Mouse (Mus musculus) naive thymus-derived CD4-positive, alpha-beta T cell, adult 2 months (primary cell): ENCODE measurements around the gene Urad.

Source experiments
- DNase-seq: peaks from one replicate; pipeline ENCODE4 v3.0.0-alpha.2; 2011; ENCODE audit warnings: low read depth

The Urad gene

DNA sequence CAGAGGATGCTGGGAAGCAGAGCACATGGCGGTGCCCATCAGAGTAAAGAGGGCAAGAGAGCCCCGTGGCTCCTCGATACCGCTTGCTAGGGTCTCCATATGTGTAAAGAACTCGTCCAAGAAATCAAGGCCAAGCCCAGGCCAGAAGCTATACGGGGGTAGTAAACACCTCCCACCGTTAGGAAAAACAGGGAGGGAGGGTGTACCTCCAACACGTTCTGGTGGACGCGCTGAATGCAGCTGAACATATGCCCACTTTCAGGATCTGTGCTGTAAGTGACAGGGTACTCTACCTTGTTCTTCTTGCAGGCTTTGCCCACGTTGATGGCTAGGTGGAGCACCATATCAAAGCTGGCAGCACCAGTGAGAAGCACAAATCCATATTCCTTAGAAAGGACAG is 3.7 kb upstream of the Urad start:
- DNase-seq = no peak

DNA sequence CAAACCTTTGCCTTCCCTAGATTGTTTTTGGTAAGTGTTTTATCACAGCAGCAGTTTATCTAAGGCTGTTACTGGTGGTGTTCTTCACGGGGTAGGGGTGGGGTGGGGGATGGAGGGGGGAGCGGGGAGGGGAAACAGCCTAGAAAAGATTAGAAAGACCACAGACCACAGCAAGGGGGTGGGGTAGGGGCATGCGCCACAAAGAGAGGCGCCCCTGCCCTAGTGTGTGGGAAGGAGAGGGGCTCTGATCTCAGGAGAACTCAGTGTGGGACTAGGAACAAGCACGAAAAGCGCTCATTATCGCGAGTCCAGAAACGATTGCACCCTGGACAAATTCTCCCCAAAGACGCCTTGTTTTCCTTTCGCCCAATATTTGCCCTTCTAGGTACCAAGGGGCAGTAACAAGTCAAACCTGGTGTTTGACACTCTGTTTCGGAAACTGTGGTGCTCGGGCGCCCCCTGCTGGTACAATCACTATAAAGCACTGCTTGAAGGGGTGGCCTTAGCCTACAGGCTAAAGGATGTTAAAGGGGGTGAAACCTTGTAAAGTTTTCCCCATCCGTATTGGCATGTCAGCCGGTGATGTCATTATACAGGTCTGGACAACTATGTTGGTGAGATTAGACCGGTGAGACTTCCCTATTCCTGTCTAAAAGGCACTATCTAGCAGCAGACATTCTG is 1.1 kb upstream of the Urad start:
- peak; percentile 94 for DNase-seq

DNA sequence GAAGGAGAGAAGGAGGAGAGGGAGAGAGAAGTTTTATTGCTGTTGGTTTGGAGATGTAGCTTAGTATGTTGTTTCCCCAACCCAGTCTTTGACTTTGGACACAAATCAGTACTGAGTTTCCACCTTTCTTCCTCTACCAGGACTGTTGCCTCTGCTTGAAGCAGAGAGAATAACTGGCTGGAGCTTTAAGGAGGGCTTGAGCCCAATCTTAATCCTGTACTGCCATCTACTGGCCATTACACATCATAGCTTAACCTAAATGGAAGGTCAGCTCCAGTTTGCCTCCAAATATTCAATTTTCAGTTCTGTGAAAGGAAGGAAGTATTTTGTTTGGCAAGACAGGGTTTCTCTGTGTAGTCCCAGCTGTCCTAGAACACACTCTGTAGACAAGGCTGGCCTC is 2.6 kb downstream of the Urad start:
- DNase-seq = peak; percentile 85

DNA sequence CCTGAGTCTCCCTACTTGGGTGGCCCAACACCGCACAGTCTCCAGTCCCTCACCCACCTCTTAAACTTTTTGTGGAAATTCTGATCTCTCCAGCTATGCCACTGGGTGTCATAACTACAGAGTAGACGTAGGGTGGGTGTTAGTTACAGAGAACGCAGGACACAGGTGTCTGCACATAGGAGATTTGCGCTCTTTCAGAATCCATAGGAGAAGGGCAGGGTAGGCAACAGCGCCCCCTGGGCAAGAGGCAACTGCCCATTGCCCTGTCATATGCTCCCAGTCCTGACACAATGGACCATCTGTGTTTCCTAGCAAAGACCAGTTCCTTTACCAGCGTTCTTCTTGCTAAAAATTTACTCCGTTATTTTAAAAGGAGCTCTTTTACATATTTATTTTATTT is 4.2 kb downstream of the Urad start:
- peak; percentile 49 for DNase-seq

DNA sequence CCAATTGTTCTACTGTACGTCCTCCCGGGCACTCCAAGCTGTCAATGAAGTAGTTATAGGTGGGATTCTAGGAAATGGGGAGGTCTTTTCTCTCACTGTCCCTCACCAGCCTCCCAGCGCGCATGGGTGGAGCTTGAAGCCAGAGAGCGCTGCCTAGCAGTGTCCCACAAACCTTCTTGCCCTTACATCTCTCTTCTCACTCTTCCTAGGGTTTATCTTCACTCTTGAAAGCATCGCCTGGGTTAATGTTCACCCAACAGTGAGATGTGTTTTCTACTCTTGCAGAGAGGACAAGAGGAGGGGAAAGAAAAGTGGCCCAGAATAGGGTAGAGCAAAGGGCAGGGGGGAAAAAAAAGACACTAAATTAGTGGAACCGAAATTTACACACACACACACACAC is 4.9 kb downstream of the Urad start:
- DNase-seq = no peak

DNA sequence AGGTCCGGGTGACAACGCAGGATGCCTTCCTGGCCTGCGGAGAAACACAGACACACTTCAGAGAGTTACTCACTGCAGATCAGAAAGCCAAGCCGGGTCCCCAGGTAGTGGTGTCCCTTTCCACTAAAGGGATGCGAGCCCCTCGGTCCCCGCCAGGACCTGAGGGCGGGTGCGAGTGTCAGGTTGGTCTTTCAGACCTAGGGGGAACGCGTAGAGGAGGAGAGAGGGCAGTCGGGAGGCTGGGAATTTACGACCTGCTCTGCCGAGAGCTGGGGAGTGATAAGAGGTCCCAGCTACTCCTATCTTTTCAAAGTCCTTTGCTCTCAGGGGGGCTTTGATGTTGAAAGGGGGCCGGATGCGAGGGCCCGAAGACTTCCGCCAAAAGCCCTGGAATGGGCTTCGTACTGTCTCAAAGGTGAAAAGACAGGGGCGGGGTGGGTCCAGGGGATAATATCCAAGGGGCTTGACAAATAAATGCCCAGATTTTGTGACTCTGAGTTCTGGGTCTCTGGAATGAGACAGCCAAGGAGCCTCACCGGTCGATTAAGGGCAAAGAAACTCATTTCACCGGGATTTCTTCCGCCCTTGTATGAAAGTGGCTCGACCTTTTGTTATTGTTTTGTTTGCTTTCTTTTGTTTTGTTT is 6.7 kb downstream of the Urad start:
- DNase-seq = no peak

DNA sequence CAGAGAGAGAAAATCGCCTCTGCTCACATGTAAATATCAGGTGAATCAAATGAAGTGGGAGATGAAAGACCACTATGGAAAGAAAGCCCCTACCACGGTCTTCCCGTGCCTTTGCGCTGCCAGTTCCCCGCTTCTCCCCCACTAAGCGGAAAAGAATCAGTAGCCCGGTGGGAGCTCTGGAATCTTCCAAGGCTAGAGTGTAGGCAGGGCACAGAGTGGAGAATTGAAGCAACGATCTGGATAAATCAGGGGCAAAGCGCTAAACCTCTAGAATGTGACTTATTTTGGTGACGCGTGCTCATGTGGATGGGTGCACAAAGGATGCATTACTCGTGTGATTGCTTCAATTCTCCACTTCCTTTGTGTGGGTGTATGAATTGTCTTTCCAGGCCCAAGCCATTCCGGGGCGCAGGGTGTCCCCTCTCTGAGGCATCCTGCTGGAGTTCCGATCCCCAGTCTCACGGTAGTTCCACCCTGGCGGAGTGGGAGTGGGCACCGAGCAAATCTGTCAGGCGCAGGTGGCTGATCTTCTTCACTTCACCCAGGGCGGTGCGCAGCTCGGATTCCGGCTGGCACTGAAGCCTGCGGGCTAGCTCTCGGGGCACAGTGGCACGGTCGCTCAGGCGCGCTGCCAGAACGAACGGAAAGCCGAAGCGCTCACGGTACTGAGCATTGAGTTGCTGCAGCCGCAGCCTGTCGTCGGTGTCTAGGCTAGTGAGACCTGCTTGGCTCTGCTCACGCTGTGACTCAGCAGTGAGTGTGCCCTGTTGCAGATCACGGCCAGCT is 7.4 kb downstream of the Urad start:
- peak; percentile 40 for DNase-seq

DNA sequence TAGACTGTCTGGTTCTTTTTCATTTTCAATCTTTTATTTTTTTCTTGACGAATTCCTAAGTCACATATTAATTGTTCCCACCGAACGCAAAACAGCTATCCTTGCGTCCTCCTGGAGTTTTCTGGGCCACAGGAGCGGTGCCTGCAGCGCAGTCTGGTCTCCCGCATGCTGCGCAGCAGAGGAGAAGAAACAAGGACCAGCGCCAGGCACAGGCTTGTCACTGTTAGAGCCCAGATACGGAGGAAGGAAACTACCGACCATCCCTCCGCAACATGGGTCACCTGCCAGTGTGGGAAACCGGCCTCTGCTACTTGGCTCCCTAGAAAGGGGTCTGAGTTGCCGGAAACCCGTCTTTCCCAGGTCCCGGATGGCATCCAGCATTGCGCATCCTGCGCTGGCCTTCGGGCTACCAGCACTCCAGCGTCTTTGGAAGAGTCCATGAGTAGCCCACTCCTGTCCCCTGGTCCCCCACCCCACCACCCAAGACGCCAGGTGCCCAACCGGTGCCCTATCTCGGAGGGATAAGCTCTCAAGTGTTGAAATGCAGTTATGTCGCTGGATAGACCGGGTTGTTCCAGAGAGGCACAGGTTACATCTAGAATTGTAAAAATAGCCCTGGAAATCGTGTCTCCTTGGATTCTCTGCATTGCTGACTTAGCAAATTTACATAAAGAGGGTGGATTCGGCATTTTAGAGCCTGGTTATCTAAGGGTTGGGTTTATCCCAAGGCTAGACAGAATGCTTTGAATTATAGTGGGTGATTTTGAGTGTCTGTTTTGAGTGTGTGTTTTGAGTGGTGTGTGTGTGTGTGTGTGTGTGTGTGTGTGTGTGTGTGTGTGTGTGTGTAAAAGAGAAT is 9.2 kb downstream of the Urad start:
- no peak for DNase-seq

DNA sequence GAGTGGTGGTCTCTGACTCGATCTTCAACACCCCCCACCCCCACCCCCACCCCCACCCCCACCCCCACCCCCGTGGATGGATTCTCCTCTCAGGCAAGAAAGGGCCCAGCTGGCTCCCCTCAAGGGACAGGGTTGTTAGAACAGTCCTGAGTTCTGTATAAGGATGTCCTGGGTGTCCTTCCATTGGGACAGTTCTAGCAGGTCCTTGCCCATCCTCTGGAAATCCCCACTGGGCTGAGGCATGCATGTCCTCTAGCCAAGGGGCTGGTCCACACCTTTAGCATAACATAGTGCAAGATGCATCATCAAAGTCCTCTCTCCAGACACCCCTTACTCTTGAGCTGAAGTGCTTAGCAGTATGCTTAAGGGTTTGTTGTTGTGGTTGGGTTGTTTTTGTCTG is 12.5 kb downstream of the Urad start:
- DNase-seq = no peak

DNA sequence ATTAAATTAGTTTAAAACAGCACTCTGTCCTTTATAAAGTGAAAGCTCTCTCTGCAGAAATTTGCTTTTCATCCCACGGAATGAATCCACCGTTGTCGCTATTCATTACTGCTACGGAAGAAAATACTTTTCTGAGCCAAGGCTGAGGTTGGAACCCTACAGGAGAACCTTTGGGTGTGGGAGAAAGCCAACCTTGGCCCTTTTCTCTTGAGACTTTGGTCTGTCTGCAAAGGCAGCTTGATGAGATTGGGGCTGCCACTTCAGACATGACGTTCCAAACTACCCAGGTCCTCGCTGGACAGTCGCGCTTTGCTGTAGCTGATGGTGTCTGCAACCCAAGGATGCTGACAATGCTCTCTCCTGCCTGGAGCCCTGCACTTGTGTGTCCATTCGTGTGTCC is 13.8 kb downstream of the Urad start:
- no peak for DNase-seq

DNA sequence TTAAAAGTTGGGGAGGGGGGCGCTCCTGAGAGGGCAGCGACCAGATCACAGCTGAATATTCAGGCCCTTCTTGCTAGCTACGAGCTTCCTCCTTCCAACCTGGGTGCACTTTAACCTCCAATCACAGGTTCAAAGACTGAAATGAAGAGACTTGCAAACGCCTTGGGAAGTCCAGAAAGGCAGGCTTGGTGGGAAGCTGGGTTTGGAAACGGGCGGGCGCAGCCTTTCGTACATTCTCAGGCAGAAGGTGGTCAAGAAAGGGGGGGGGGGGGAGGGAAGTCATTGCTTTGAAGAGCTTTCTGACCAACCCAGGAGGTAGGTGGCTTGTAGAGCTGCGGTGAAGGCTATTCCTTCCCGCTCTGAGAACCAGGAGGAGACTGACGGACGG is 14.8 kb downstream of the Urad start:
- DNase-seq = no peak

DNA sequence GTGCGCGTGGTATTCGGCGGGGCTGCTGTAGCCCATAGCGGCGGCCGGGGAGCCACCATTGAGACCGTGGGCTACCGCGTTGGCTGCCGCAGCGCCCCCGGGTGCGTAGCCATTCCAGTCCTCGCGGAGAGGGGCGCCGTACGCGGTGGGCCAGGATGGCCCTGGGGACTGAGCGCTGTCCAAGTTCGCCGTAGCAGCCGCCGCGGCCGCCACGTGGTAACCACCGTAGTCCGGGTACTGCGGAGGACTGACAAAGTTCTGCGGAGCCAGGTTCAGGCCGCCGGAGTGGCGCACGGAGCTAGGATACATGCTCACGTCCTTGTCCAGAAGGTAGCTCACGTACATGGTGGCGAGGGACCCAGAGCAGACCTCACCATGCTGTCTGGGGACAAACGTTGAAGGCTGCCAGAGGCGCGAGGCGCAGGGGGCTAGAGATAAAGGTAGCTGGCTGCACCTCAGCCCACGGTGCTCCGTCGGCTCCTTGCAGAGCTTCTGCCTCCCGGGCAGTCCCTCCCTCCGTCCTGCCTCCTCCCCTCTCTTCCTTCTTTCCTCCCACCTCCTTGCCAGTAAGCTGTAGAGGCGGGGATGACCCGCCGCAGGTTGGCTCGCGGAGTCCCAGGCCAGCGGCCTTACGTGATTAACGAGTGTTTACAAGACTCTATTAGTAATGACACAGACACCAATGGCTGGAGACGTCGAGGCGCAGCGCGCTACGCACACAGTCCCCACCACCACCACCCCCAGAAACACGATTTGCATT is 15.4 kb downstream of the Urad start, which contains the start of gene Cdx2:
Gene Cdx2 (minus strand): TSS at position 633 of the 760 bp plus-strand sequence.
- DNase-seq = no peak

DNA sequence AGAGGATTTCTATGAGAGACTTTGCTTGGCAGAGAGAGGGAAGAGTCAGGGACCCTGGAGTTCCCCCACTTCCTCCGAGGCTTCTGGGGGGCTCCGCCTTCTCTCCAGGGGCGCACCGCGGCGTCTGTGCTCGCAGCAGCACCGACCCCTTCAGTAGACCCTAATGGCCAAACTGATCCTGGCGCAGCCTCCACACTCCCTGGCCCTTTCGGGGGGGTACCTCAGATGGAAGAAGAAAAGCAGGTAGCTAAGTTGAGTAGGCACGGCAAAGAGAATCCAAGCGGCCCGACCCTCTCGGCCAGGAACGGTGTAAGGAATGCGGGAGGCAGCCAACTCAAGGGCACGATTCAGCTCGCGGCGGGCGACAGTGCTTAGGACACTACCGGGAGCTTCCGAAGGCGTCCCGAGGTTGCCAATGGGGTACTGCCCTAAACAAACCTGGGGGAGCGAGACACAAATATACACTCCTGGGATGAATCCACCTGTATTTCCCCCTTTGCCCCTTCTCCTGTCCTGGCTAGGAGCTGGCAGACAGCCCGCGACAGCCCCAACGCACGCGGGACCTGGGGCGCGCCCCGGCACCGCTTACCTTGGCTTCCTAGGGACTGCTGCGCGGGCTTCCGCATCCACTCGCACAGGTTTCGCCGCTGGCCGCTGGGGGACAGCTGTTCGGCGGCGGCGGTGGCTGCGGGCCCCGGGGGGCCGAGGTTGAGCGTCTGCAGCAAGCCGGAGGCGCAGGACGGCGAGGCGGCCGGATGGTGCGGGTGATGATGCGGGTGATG is 16.2 kb downstream of the Urad start:
- DNase-seq = no peak

DNA sequence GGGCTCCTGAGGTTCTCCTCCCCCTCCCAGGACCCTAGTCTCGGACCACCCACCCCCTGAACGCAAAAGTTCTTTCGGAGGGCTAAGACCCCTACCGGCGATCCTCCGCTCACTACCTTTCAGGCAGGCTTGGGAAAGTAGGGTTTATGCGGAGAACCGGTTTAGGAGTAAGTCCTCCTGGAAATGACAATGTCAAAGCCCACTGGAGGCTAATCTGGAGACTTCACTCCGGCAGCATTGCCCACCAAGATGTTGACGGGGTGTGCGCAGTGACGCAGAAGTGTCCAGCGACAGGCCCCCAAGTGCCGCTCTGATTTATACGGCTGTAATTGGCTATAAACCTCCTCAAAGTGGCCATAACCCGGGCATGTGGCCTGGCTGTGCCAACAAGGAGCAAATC is 17.1 kb downstream of the Urad start:
- no peak for DNase-seq

DNA sequence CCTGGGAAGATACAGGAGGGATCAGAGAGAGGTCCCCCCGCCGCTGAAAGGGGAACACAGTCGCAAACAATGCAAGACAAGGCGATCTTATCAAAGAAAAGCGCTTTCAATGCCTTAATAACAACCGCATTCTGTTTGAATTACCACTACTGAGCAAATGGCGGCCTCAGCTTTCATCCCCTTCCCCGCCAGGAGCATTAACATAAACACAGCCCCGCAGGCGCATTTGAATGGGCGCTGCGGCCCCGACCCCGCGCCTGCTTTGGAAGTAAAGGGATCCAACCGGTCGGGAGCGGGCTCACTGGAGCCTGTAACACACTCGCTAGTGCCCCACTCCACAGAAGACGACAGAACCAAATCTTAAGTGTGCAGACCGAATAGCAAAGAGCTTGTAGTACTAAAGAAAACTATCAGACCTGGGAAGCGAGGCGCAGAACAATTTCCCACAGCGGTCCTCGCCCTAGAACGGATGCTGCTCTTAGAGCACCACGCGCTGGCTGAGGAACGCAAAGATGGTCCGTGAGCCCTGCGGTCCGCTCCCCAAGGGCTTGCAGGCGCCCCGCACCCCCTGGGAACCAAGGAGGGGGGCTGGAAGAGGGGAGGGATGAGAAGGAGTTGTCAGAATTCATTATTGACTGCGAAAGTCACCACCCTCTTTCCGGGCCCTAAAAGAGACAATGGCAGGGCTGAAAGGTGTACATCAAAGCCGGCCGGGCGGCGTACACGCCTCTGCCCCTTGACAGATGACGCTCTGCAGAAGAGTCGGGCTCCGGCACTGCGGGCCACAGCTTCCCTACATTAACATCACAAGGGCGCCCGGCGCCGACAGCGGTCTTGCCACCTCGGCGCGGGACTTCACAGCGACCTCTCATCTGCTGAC is 17.7 kb downstream of the Urad start:
- DNase-seq = no peak

DNA sequence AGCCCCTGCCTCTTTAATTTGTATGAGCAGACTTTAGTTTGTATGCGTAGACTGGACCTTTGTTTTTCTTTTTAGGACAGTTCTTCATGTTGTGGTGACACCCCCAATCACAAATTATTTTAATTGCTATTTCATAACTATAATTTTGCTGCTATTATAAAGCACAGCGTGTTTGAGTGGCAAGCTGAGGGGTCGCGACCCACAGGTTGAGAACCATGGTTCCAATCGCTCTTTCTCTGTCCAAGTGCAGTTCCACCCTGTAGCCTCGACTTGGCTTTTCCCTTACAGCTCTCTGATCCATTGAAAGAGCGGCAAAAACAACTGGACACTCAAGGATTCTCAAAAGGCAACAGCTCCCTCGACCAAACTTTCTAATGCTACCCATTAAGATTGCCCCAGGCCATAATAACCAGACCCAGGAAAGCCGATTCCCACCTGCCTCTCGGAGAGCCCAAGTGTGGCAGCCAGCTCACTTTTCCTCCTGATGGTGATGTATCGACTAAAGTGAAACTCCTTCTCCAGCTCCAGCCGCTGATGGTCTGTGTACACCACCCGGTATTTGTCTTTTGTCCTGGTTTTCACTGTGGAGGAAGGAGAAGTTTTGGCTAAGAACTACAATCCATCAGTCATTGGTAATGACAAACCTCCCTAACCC is 19.4 kb downstream of the Urad start:
- DNase-seq = no peak

DNA sequence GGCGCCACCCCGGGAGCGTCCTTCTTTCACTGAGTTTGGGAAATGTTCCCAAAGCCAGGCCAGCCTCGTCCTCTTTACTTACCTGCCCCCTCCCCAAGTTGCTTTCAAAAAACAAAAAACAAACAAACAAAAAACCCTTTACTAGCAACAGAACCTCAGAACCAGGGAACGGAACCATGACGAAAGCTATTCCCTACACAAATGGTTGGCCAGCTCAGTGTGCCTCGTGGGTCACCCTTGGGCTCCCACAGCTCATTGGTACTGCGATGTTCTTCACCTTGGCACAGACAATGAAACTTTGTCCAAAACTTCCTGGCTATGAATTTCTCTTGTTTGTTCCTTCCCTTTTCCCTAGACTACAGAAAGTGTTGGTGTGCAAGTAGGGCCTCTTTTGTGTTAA is 20.1 kb downstream of the Urad start:
- no peak for DNase-seq

DNA sequence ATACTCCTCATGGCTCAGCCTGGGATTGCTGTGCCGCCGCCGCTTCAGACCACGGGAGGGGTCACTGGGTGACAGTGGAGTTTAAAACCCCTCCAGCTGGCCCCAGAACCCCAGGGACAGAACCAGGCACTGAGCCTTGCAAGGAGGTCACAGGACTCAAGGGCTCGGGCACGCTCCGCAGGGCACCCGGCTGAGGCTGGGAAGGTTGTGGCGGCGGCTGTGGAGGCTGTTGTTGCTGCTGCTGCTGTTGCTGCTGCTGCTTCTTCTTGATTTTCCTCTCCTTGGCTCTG is 20.5 kb downstream of the Urad start:
- DNase-seq = no peak
